Mouse (Mus musculus) C2C12 (cell line): ENCODE data around the gene Gm20518. TPM values are rescaled to one million over a fixed set of nuclear protein-coding genes. Genes with fewer than 3 reads are reported as not detected.

Experiments used
- H3K27me3 ChIP-seq: one replicate; pipeline ENCODE4 v1.6.1; 2011; ENCODE audit not compliant: control insufficient read depth, insufficient read depth, insufficient read length
- H3K36me3 ChIP-seq: one replicate; pipeline ENCODE4 v1.6.1; 2011; ENCODE audit not compliant: control insufficient read depth, insufficient read depth
- H3K4me3 ChIP-seq: one replicate; pipeline ENCODE4 v1.5.1; 2011; ENCODE audit warnings: mild to moderate bottlenecking, control low read depth; ENCODE audit not compliant: poor library complexity, insufficient read depth, severe bottlenecking
- H3K79me2 ChIP-seq: one replicate; pipeline ENCODE4 v1.6.1; 2011; ENCODE audit not compliant: control insufficient read depth, insufficient read depth
- H3K79me3 ChIP-seq: one replicate; pipeline ENCODE4 v1.6.1; 2011; ENCODE audit warnings: low read depth, control low read depth
- H3ac ChIP-seq: one replicate; pipeline ENCODE3; 2011; ENCODE audit warnings: low read depth; ENCODE audit not compliant: control insufficient read depth, insufficient read length
- CEBPB ChIP-seq: IDR thresholded peaks from one replicate; pipeline ENCODE4 v1.6.1; 2011; ENCODE audit warnings: low read depth, mild to moderate bottlenecking, control low read depth, moderate library complexity
- CTCF ChIP-seq: IDR thresholded peaks from one replicate; pipeline ENCODE4 v1.5.1; 2011; ENCODE audit not compliant: control insufficient read depth, insufficient read depth, insufficient read length
- FOSL1 ChIP-seq: IDR thresholded peaks from one replicate; pipeline ENCODE4 v1.8.0; 2011; ENCODE audit warnings: mild to moderate bottlenecking, low read length; ENCODE audit not compliant: poor library complexity, insufficient read depth, severe bottlenecking
- MAX ChIP-seq: IDR thresholded peaks from one replicate; pipeline ENCODE4 v1.6.1; 2011; ENCODE audit warnings: mild to moderate bottlenecking, control low read depth
- MYOD1 ChIP-seq: IDR thresholded peaks from one replicate; pipeline ENCODE4 v1.6.1; 2011; ENCODE audit warnings: low read depth; ENCODE audit not compliant: control insufficient read depth, insufficient read length
- MYOG ChIP-seq: IDR thresholded peaks from one replicate; pipeline ENCODE4 v1.6.1; 2011; ENCODE audit not compliant: control insufficient read depth, insufficient read length; ENCODE audit errors: extremely low read depth
- USF1 ChIP-seq: IDR thresholded peaks from one replicate; pipeline ENCODE4 v1.6.1; 2011; ENCODE audit warnings: low read depth, mild to moderate bottlenecking, control low read depth, moderate library complexity
- polyA plus RNA-seq: library from polyadenylated mRNA; unstranded; fragments of >200 nt; fragmentation: generic; extraction: Trizol; gene quantifications from one replicate; pipeline ENCODE4 v1.2.1, GENCODE M21; 2012; ENCODE audit warnings: missing spikeins

Gm20518 gene
- polyA plus RNA-seq, 1 experiment: 0.06 TPM

DNA sequence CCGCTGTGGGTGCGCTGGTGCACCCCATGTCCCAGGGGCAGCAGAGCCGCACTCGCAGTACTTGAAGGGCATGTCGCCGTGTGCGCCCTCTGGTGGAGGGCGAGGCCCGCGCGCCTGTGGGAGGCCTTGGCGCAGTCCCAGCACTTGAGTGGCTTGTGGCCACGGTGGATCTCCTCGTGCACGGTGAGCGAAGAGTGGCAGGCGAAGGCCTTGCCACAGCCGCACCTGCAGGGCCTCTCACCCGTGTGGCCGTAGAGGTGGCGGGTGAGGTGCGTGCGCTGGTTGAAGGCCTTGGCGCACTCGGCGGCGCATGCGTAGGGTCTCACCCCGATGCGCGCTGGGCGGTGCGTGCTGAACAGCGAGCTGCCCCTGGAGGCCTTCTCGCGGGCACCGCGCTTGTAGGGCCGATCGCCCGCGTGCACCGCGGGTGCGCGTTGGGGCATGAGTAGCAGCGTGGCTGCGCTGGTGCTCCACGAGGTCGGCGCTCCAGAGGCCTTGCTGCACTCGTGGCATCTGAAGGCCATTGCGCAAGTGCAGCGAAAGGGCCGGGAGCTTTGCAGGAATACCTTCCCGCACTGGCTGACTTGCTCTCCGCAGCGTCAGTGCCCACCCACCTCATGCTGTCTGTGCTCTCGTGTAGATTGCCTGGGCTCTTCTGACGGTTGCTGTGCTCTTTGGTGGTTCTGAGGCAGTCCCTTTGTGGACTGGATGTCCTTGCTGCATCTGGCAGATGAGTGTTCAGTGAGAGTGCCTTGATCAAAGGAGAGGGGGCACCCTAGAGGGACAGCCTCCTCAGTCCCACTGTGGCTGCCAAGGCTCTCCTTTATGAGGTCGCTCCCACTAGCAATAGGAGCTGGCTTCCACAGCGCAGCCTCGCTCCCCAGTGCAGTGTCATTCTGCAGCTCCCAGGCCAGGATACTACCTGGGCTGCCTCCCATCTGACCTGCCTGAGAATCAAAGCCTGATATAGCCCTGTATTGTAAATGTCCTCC lies 75.8 kb downstream of the Gm20518 start:
- no peak overlapping the region for H3K4me3 ChIP-seq
- H3K79me2 ChIP-seq: no peaks in the 10 kb centered on the region
- no peaks in the 10 kb centered on the region for H3K27me3 ChIP-seq
- no peaks in the 10 kb centered on the region for H3K79me3 ChIP-seq
- TF ChIP-seq MAX (peak; percentile 28), USF1 (no peak), MYOG (no peak), CEBPB (peak; percentile 68), FOSL1 (no peak), MYOD1 (no peak), CTCF (peak; percentile 99)
- H3ac ChIP-seq: peak overlapping the region; percentile 13
- no peaks in the 10 kb centered on the region for H3K36me3 ChIP-seq

DNA sequence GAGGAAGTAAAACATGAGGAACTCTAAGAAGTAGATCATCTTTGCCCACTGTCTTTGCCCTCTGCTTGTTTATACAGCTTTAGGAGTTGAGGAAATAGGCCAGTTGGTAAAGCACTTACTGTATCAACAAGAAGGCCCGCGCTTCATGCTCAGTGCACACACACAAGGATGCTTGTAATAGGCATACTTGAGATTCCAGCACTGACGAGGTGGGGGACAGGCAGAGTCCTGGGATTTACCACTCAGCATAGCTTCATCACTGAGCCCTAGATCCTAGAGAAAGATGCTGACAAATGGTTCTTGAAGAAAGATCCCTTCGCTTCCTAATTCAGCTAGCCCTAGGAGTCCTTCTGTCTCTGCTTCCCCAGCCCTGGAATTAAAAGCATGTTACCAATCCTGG lies 78.3 kb downstream of the Gm20518 start:
- H3K79me2 ChIP-seq: no peaks in the 10 kb centered on the region
- H3K79me3 ChIP-seq: no peaks in the 10 kb centered on the region
- H3ac ChIP-seq: no peak overlapping the region
- H3K36me3 ChIP-seq: peaks cover 5% of the 10 kb centered on the region
- H3K4me3 ChIP-seq: no peak overlapping the region
- H3K27me3 ChIP-seq: no peaks in the 10 kb centered on the region
- TF ChIP-seq MYOD1 (no peak), MAX (no peak), MYOG (no peak), USF1 (no peak), CEBPB (no peak), CTCF (no peak), FOSL1 (no peak)

DNA sequence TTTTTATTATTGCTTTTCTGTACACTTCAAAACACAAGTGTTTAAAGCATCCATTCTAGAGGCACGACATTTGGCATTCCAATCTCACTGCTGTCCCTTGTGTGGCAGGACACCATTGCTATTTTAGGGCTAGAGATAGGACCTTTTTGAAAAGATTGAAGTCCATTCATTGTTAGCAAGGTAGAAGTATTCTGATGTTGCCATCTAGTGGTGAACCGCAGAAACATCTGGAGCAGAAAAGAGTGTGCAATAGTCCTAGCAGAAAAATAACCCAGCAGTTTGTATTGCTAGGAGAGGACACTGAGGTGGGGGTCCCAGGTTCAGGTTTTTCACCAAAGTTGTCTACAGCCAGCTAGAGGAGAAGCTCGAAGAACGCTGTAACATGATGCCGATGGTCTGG lies 79.4 kb downstream of the Gm20518 start:
- Histone ChIP-seq H3K79me2 (no peaks in the 10 kb centered on the region), H3K36me3 (peaks cover 15% of the 10 kb centered on the region), H3K79me3 (no peaks in the 10 kb centered on the region), H3ac (no peak overlapping the region), H3K4me3 (no peak overlapping the region), H3K27me3 (no peaks in the 10 kb centered on the region)
- TF ChIP-seq USF1: no peak
- no peak for TF ChIP-seq FOSL1
- no peak for TF ChIP-seq MYOG
- no peak for TF ChIP-seq MYOD1
- no peak for TF ChIP-seq MAX
- no peak for TF ChIP-seq CTCF
- TF ChIP-seq CEBPB: peak; percentile 24

DNA sequence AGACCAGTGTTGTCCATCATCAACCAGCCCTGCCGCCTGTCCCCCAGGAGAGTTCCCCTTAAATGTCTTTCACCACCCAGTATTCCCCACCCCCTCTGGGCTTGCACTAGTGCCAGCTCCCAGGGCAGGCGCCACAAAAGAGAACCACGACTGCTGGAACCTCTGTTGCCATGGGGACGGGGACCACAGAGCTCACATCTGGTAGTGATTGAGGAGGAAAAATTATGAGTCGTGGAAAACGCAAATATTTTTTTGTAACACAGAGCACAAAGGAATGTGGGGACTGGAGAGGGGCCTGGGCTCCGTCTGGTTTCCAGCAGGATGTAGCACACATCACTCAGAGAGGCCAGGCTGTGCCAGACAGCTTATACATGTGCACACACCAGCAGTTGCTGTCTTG lies 81.8 kb downstream of the Gm20518 start:
- Histone ChIP-seq H3ac (no peak overlapping the region), H3K27me3 (no peaks in the 10 kb centered on the region), H3K79me2 (no peaks in the 10 kb centered on the region), H3K36me3 (peaks cover 36% of the 10 kb centered on the region), H3K4me3 (no peak overlapping the region), H3K79me3 (peaks cover 8% of the 10 kb centered on the region)
- peak; percentile 87 for TF ChIP-seq MAX
- TF ChIP-seq USF1: no peak

DNA sequence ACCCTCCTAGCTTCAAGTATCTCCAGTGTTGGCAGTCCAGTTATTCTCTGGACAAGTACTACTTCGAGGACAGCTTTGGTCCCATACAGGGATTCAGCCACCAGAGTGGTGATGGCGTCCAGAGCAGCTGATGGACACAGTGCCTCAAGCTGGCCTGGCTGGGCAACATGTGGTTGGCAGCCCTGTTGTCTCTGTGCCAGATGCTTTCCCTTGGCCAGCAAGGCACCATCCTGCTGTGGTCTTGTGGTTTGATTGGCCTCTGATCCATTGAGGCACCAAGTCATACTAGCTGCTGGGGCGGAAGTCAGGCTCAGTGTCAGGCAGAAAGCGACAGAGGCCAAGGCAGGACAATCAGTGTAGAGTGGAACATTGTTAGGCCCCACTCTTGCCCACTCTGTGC lies 82.3 kb downstream of the Gm20518 start:
- H3K27me3 ChIP-seq: no peaks in the 10 kb centered on the region
- no peak overlapping the region for H3K4me3 ChIP-seq
- no peaks in the 10 kb centered on the region for H3K79me2 ChIP-seq
- TF ChIP-seq CTCF (no peak), MYOD1 (peak; percentile 71), MAX (peak; percentile 99), USF1 (no peak), CEBPB (no peak), MYOG (no peak), FOSL1 (no peak)
- H3K36me3 ChIP-seq: peaks cover 40% of the 10 kb centered on the region
- peak overlapping the region; percentile 34 for H3ac ChIP-seq
- peaks cover 9% of the 10 kb centered on the region for H3K79me3 ChIP-seq
